Mouse (Mus musculus) cerebellum, adult (tissue): ENCODE measurements around the gene Pmepa1.

ENCODE experiments used
- ATAC-seq: cut with Nextera tagmentation; 2 replicates; pipeline ENCODE4 v1.9.2; 2017; ENCODE audit warnings: mild to moderate bottlenecking, moderate library complexity, mixed read lengths; ENCODE audit not compliant: insufficient number of reproducible peaks, low FRiP score, low TSS enrichment

The Pmepa1 gene

DNA sequence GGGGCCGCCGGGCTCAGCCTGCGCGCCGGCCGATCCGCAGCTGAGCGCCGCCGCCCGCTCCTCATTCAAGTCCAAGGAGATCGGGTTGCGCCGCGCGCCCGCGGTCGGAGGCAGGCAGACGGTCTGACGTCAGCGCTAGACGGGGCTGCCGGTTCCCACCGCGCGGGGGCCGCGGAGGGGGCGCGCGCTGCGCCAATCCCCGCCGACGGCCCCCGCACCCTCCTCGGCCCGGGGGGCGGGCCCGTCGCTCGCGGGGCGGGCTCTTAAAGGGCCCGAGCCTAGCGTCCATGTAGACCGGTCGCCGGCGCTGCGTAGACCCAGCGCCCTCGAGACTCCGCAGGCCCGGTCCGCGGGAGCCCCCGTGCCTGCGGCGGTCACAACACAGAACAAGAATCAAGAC lies at the start of gene Pmepa1:
Gene Pmepa1, minus strand, starts transcription at position 125 of the 400 bp plus-strand sequence.
- ATAC-seq, result peak; percentile 50

DNA sequence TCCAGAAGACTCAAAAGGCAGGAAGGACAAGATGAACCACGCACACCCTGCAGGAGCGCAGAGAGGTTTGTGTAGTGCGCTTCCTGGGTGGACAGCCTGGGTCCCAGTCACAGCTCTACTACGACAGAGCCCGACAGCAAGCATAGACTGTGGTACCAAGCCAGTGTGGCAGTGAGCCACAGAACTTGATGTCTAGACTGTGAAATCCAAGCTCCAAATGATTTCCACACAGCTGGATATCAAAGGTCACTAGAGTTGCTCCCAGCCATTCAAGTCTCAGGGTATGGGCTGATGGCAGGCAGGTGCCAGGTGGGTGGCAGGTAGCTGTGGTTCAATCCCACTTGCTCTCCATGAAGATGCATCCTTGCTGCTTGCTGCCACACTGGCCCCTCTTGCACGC lies 45.4 kb upstream of the Pmepa1 start:
- ATAC-seq, result no peak

GRCm38 (mm10) chr2:173321194-173321593 lies 44.9 kb upstream of the Pmepa1 start:
- no peak for ATAC-seq

- ATAC-seq, result no peak
These were observed 38.0 kb upstream of the Pmepa1 start for GRCm38 (mm10) chr2:173314291-173314690.

DNA sequence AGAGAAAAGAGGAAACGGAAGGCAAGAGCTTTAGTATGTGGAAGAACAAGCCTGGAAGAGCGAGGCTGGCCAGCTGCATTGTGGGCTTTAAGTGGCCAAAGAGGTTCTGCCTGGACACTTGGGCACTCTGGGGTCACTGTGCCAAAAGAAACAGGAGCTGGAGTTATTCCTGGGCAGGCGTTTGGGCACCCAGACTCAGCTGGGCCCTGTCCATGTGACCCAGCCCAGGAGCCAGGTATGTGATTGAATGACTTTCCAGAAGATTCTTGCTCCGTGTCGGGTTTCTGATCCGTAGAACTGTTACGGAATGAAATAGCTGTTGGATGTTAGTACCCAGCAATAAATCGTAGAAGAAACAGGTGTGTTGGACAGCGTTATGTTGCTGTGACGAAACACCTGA lies 32.2 kb upstream of the Pmepa1 start:
- ATAC-seq, result no peak

DNA sequence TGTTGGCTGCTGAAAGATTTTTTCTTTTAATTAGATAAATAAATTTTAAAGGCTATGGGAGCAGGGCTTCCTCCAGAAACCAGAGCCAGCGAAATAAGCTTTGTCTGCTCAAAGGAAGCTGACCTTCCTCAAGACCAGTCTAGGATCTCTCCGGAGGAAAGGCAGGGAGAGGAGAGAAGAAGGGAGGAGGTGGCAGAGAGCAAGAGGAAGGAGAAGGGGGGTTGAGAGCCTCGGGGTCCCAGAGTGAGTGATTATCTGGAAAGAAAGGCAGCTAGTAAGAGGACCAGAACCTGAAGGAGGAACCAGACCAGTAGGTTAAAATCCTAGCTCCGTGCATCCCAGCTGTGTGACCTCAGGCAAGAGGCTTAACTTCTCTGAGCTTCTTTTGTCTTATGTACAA lies 31.7 kb upstream of the Pmepa1 start:
- ATAC-seq, result no peak

- no peak for ATAC-seq
These were observed 31.2 kb upstream of the Pmepa1 start for GRCm38 (mm10) chr2:173307561-173307960.

DNA sequence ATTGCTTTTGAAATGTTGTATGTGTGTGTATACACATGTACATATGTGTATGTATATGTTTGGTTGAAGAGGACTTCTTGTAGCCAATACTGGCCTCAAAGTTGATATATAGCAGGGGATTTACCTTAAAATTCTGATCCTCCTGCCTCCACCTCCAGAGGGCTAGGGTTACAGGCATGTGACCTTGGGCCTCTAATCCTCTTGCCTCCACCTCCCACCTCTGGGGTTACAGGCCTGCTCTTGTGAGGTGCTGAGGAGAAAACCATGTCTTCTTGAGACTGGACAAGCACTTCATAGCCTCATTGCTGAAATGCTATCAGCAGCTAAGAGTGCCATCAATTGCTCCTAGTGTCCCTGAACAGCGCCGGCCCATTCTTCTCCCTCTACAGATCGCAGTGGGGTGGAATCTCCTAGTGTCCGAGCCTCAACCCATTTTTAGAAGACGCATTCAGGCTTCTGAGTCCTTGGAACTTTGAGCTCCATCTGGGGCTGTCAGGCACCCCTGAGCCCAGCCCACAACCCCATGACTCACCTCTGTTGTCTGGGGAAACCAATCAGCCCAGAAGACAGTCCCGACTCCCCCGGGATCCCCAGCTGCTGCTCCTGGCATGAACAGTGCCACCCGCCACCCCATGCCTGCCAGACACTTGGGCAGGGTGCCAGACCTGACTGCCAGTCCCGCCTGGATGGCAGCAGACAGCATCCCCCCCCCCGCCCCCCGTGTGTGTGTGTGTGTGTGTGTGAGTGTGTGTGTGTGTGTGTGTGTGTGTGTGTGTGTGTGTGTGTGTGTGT lies 30.6 kb upstream of the Pmepa1 start:
- ATAC-seq, result peak; percentile 70

GRCm38 (mm10) chr2:173305011-173305410 lies 28.7 kb upstream of the Pmepa1 start:
- ATAC-seq, result no peak

GRCm38 (mm10) chr2:173300663-173301630 lies 24.6 kb upstream of the Pmepa1 start:
- ATAC-seq, result no peak

DNA sequence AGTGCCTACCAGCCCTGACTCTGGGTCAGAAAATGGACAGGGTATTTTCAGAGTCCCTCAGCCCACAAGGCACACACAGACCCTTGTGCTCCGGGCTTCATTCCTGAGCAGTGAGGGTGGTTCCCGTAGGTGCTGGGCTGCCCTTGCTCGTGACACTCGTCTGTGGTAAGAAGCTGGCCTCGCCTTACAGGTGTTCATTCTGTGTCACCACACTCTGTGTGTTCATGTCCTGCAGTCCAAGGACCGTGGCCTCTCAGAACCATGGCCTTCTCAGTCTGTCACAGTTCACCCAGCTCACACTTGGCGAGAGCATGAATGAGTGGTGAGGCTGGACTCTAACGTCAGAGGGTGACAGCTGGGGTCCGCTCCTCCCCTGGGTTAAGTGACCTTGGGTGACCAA lies 20.1 kb upstream of the Pmepa1 start:
- ATAC-seq, result no peak

- no peak for ATAC-seq
These were observed 16.7 kb upstream of the Pmepa1 start for GRCm38 (mm10) chr2:173293042-173293441.

- no peak for ATAC-seq
These were observed 16.2 kb upstream of the Pmepa1 start for GRCm38 (mm10) chr2:173292551-173292950.

DNA sequence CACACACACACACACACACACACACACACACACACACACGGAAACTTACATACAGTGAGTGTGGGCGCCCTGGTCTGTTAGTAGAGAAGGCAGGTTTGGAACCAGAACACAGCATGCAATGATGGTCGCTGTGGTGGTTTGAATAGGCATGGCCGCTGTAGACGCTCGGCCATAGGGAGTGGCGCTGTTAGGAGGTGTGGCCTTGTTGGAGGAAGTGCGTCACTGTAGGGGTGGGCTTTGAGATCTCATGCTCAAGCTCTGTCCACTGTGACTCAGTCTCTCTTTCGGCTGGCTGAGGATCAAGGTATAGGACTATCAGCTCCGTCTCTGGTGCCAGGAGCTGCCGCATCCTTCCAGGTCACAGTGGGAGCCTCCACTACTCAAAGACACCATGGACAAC lies 14.6 kb upstream of the Pmepa1 start:
- ATAC-seq, result no peak

GRCm38 (mm10) chr2:173289928-173290327 lies 13.6 kb upstream of the Pmepa1 start:
- ATAC-seq, result no peak

GRCm38 (mm10) chr2:173285816-173286538 lies 9.6 kb upstream of the Pmepa1 start:
- no peak for ATAC-seq

- ATAC-seq, result no peak
These were observed 8.4 kb upstream of the Pmepa1 start for GRCm38 (mm10) chr2:173284771-173285170.

- no peak for ATAC-seq
These were observed 5.9 kb upstream of the Pmepa1 start for GRCm38 (mm10) chr2:173282191-173282590.

DNA sequence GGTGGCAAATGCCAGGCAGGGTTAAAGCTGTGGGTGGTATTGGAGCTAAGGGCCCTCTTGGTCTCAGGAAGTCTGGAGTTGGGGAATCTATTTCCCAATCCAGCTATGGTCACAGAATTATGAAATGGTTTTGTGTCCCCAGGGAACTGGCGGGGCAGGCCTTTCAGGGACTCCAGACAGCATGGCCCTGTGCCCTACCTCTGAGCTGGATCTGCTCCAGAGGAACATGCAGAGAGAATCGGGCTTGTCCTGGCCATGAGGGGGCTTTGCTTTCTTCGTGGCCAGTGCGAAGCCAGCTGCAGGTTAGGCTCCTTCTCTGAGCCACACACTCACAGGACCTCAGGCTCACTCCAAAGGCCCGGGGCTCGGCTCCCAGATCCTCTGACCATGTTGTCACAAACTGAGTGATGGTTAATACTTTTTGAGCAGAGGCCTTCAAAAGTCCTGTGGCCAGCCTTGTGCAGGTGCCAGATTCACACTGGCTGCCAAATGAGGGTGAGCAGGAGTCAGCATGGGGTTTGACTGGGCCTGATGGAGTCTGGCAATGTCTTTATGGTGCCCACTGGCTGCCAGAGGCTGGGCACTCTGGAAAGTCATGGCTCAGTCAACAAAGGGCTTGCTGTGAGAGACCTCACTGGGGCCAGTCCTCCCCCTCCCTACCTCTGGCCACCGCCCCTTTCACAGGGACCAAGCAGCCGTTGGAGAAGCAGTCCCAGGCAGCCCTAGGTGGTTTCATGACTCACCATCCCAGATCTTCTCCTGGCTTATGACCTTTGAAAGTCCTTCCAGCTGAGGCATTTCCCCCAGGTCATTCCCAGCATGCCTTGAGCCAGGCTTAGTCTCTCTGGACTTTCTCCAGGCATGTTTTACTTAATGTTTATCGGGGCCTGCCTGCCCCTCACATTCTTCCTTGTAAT lies 4.9 kb upstream of the Pmepa1 start:
- no peak for ATAC-seq
